Mouse (Mus musculus) layer of hippocampus, adult 9-11 months (tissue): ENCODE results near the gene Mgea5.

ENCODE experiments used
- DNase-seq: peaks from one replicate; pipeline ENCODE4 v3.0.0; 2022

Mgea5 gene

GRCm38 (mm10) chr19:45795406-45795944 lies 11.8 kb upstream of the Mgea5 start:
- DNase-seq: no peak

GRCm38 (mm10) chr19:45794718-45795117 lies 11.1 kb upstream of the Mgea5 start:
- no peak for DNase-seq

DNA sequence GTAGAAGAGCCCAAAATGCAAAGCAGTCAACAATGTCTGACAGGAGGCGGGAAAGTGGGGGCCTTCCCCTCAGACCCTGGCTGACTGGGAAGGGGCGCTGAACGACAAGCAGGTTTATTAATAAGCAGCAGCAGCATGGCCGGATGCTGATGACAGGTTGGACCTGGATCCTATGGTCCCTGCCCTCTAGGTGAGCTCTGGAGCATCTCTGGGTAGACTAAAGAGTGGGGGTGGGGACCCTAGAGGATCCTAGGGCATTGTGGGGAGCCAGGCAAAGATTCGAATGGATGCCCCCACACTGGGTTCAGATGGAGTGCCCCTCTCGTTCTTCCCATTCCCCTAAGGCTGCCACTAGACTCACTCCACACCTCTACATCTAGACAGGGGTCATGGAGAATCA lies 8.8 kb upstream of the Mgea5 start:
- DNase-seq: no peak

GRCm38 (mm10) chr19:45789888-45790874 lies 6.5 kb upstream of the Mgea5 start:
- no peak for DNase-seq

DNA sequence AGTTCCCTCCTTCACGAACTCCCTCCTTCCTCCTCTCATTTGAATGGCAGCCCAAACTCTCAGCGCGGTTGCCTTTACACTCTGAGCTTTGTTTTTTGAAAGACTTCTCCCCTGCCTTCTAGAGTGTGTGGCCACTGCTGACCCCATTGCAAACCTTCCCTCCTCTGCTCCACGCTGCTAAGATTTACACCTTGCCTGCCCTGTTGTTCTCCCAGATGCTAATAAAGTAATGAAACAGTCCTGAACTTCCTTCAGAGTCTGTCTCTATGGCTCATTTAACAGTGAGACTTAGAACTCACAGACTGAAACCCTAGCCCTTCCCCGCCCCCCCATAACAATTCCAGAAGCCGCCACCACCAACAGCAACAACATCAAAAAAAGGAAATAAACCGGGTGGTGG lies 5.7 kb upstream of the Mgea5 start:
- no peak for DNase-seq

DNA sequence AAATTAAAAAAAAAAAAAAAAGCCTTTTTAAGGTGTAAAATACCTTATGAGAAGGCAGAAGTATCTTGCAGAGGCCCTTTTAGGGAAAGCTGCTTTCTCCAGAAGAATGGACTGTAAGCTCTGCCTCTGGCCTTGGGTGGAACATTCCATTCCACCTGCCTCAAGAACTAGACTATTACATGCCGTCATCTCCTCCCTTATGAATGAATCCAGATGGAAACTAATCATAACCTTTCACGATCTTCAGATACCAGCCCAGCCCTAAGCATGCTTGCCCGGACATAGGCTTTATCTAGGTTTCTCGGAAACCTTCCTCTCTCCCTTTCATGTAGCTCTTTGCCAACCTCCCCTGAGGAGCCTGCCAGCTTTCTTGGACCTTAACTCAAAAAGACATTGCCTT lies 4.7 kb upstream of the Mgea5 start:
- no peak for DNase-seq

DNA sequence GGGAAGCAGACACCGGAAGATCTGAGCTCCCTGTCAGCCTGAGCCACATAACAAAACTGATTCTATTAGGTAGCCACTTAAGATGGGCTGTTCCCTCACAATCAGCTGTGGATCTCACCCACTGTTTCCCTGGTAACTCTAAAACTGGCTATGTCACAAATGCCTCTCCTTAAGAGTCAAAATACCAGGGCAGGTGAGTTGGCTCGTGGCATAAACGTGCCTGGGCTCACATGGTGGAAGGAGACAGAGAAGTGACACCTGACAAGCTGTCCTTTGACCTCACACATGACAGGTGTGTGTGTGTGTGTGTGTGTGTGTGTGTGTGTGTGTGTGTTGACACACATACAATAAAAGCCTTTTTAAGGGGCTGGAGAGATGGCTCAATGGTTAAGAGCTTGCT lies 3.8 kb upstream of the Mgea5 start:
- no peak for DNase-seq

DNA sequence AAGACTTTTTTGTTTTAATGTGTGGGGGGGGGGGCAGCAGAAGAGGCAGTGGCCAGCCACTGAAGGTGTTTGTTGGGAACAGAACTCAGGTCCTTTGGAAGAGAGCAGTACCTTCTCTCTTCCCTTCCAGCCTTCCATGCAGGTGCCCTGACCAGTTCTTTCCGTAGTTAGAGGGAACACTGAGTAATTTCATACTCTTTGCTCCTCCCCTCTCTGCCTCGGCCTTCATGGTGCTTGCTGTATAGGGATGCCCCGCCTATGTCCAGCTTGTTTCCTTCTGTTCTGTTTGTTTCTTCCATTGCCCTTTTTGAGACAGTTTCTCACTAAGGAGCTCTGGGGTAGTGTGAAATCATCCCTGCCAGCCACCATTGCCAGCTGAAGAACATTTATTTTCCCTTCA lies 1.8 kb upstream of the Mgea5 start:
- DNase-seq: no peak

GRCm38 (mm10) chr19:45783933-45784576 lies 418 bp upstream of the Mgea5 start:
- no peak for DNase-seq

- peak; percentile 62 for DNase-seq
Observed at GRCm38 (mm10) chr19:45782315-45783001, 1.2 kb downstream of the Mgea5 start.

DNA sequence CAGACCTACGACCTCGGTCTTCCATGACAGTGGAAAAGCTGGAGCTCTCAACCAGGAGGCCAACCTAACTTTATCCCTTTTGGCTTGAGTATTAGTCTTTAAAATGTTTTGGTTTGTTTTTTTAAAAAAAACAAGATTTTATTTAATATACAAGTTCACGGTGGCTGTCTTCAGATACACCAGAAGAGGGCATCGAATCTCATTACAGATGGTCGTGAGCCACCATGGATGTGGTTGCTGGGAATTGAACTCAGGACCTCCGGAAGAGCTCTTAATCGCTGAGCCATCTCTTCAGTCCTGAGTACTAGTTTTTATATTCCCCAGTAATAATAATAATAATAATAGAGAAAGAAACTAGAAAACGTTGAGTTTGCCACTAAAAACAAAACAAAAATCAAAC lies 2.0 kb downstream of the Mgea5 start:
- no peak for DNase-seq

DNA sequence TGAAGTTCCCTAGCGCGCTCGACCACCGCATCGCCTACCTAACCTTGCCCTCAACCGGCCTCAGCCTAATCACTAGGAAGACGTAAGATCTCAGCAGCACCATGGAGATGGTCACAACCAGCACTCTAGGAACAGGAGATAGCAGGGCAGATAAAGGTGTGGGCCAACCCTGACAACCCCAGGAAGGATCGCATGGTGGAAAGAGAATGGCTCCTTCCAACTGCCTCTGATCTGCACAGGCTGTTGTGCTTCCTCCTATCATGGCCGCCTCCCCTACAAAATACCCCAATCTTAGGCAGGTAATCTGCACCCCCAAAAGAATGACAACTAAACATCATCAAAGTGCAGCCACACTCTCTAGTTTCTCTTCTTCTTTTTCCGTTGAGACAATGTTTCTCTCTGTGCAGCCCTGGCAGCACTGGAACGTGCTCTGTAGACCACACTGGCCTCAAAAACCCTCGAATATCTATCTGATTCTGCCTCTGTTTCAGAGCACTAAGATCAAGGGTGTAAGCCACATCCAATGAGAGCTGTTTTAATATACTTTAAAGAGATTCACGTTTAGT lies 3.2 kb downstream of the Mgea5 start:
- no peak for DNase-seq

DNA sequence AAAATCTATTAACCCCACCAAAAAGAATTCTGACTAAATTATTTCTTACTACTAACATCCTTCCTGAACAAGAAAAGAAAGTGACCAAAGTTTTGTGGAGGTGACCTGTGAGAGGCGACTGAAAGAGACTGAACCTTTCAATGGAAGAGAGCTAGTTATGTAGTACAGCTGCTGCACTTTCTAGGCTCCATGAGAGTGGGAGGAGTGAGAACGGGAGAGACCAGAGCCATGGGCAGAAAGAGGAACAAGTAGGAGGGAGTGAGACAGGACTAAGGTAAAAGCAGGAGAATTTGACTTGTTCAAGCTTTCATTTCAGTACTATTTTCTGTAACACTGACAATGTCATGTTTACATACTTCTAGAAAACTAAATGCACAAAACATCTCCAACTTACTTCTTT lies 8.2 kb downstream of the Mgea5 start:
- no peak for DNase-seq

DNA sequence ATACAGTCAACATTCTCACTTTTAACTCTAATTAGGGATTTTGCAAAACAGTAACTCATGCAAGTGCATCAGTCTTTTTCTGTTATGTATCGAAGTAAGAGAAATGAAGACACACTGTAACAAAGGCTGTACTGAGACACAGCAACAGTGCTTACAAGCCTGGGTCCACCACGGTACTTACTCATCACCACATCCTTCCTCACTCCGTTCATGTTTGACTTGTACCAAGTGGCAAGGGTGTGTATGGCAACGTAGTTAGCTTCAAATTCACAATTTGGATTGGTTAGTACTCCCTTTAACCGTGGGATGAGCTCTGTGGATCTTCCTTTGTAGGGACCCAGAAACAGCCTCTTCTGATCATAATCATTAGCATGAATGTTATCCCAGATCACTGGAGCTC lies 12.1 kb downstream of the Mgea5 start:
- no peak for DNase-seq

- no peak for DNase-seq
Observed at GRCm38 (mm10) chr19:45760810-45761209, 22.8 kb downstream of the Mgea5 start.

DNA sequence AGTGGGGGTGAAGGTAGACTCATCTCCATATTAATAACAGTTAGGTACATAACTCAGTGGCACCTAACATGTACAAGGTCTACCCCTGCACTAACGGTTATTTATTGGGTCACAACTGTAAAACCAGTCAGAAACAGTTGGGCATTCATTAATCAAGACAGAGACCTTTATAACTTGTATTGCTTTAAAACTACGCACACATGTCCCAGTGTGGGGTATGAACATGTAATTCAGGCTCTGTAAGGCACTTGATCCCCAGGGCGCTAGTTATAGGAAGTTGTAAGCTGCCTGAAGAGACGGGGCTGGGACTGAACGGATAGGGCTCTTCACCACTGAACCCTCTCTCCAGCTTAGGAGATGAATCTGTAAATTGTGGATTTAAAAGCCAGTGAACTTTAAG lies 25.0 kb downstream of the Mgea5 start:
- no peak for DNase-seq

- DNase-seq: no peak
Observed at GRCm38 (mm10) chr19:45753551-45753950, 30.1 kb downstream of the Mgea5 start.

DNA sequence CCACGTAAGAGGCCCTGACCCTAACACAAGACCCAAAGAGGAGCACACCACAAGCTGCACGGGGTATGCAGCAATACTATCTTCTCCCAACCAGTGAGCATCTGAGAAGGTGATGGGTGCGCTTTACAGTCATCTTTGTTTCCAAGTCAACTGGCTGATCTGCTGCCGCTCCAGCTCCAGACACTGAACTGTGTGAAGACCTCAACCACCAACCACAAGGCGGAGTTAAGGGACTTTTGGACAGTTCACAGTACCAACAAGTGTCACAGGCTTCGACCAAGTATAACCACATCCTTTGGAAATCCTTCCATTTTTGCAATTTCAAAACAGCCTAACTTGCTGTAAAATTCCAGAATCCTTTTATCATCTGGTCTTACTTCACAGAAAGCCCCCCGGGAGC lies 31.8 kb downstream of the Mgea5 start:
- DNase-seq: no peak

DNA sequence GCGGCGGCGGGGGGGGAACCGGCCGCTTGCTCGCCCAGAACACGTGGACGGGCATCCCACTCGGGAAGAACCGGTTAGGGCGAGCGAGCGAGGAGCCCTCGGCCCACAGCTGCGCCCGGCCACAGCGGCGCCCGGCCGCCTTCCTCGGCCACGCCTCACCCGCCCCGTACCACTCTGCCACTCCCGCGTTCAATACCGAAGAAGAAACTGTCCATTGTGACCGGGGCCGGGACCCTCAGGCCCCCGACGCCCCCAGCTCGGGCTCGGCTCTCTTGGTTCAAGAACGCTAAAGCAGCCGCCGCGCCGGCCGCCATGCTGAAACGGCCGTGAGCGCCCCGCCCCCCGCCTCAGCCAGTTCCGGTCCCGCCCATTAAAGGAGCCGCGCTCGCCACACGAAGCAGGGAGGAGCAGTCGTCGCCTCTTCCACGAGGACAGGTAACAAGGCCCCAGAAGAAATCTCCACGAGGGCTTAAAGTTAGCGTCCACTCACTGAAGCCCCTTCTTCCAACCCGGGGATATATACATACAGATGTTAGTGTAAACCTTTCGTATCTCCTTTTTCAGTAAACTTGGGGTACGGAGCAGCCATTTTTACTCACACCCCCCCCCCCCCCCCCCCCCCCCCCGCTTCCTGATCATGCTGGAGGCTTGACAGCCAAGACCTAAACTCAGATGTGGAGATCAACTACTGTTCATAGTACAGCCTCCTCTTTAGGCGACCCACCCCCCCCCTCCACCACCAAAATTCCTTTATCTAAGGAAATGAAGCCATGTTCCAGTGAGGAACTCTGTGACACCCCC lies 34.2 kb downstream of the Mgea5 start, which contains the start of gene Npm3:
Npm3 (minus strand) TSS at position 349 of the 801 bp plus-strand sequence.
- peak; percentile 75 for DNase-seq

DNA sequence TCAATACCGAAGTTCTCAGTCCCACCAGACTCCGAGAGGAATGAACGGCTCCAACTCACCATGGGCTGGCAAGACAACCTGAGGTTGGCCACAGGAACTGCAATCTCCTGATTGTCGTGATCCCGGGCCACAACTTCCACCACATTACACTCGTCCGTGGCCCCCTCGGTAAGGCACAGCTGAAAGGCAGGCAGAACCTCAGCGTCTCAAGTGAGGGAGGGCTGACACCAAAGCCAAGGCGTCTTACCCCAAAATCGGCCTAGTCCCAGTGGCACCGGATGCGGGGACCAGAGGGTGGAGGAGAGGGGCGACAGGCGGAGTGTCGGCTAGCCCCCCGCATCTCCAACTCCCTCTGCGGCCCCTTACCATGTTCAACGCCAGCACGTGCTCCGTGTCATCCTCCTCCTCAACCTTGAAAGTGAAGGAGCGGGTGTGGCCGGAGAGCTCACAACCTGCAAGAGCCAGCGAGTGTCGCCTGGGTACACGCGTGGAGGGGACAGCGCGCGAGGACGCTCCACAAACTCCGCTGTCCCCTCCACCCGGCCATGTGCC lies 34.9 kb downstream of the Mgea5 start:
- no peak for DNase-seq

- DNase-seq: no peak
Observed at GRCm38 (mm10) chr19:45748206-45748605, 35.4 kb downstream of the Mgea5 start.
